Mouse (Mus musculus) forebrain, embryonic 12.5 days (tissue): Measurements from ENCODE around the gene Mcoln1. TPM values are rescaled to one million over a fixed set of nuclear protein-coding genes. Genes with fewer than 3 reads are reported as not detected.

Experiments used
- ATAC-seq: fragments of 200-750 bp; cut with Nextera tagmentation; 2 replicates; pipeline ENCODE4 v1.8.0; 2017; ENCODE audit warnings: moderate TSS enrichment; ENCODE audit not compliant: low FRiP score
- H3K27ac ChIP-seq: fragments of 300-500 bp; sonication (generic); 2 replicates; pipeline ENCODE4 v1.5.1; 2016; ENCODE audit warnings: mild to moderate bottlenecking
- H3K27me3 ChIP-seq: fragments of 300-500 bp; sonication (generic); 2 replicates; pipeline ENCODE4 v1.6.1; 2016; ENCODE audit warnings: mild to moderate bottlenecking
- H3K36me3 ChIP-seq: fragments of 300-500 bp; sonication (generic); replicated peaks from 2 replicates; pipeline ENCODE4 v1.6.1; 2016; ENCODE audit warnings: mild to moderate bottlenecking
- H3K4me1 ChIP-seq: fragments of 300-500 bp; sonication (generic); 2 replicates; pipeline ENCODE4 v1.6.1; 2016
- H3K4me2 ChIP-seq: fragments of 300-500 bp; sonication (generic); 2 replicates; pipeline ENCODE4 v1.6.1; 2016; ENCODE audit warnings: mild to moderate bottlenecking, moderate library complexity
- H3K4me3 ChIP-seq: fragments of 300-500 bp; sonication (generic); replicated peaks from 2 replicates; pipeline ENCODE4 v1.5.1; 2016; ENCODE audit warnings: mild to moderate bottlenecking
- H3K9ac ChIP-seq: fragments of 300-500 bp; sonication (generic); 2 replicates; pipeline ENCODE4 v1.6.1; 2016; ENCODE audit warnings: mild to moderate bottlenecking
- H3K9me3 ChIP-seq: fragments of 300-500 bp; sonication (generic); 2 replicates; pipeline ENCODE4 v1.6.1; 2016
- WGBS: fragments of 180-500 bp; shearing (Covaris S2); methylation state at CpG from one replicate; pipeline ENCODE4 v1.1.7; 2016; 5-methylcytosine and 5-hydroxymethylcytosine counted together
- polyA plus RNA-seq: library from polyadenylated mRNA; unstranded; fragments of >200 nt; fragmentation: Nextera tagmentation; extraction: Ambion mirVana; gene quantifications from 2 replicates; pipeline ENCODE4 v1.2.1, GENCODE M21; 2016

Mcoln1 gene
- 68.5 and 72.4 TPM in 2 replicates for polyA plus RNA-seq

GRCm38 (mm10) chr8:3500235-3501090 lies at the start of gene Mcoln1:
Mcoln1 (plus strand) TSS chr8:3500457.
- peaks cover 28% of the 10 kb centered on the region for H3K36me3 ChIP-seq
- peaks cover 11% of the 10 kb centered on the region; the same call in 1 of the 2 replicates for H3K9me3 ChIP-seq
- H3K4me3 ChIP-seq: peak within 1 kb of the TSS; percentile 81
- WGBS: under 1% methylated on average over 70 of the region's 70 CpGs
- ATAC-seq: peak; percentile 92
- peak within 1 kb of the TSS; percentile 80 for H3K9ac ChIP-seq
- H3K4me2 ChIP-seq: peak within 1 kb of the TSS; percentile 78
- H3K27me3 ChIP-seq: no peaks in the 10 kb centered on the region
- peaks cover 28% of the 10 kb centered on the region for H3K4me1 ChIP-seq
- H3K27ac ChIP-seq: peak within 1 kb of the TSS; percentile 86

GRCm38 (mm10) chr8:3450670-3451069 lies 49.6 kb upstream of the Mcoln1 start:
- H3K27ac ChIP-seq: no peak overlapping the region
- peak; percentile 43 for ATAC-seq
- WGBS: 32% methylated on average over 5 of the region's 5 CpGs
- no peaks in the 10 kb centered on the region for H3K27me3 ChIP-seq
- no peak overlapping the region for H3K4me3 ChIP-seq
- H3K9ac ChIP-seq: no peak overlapping the region
- peaks cover 91% of the 10 kb centered on the region for H3K36me3 ChIP-seq
- H3K9me3 ChIP-seq: no peaks in the 10 kb centered on the region
- H3K4me1 ChIP-seq: no peaks in the 10 kb centered on the region
- H3K4me2 ChIP-seq: no peak overlapping the region

- 94% methylated on average over 25 of the region's 25 CpGs for WGBS
- Histone ChIP-seq H3K4me3 (no peak overlapping the region), H3K36me3 (peaks cover 96% of the 10 kb centered on the region), H3K27me3 (no peaks in the 10 kb centered on the region), H3K9ac (no peak overlapping the region), H3K4me1 (no peaks in the 10 kb centered on the region), H3K9me3 (no peaks in the 10 kb centered on the region), H3K4me2 (no peak overlapping the region), H3K27ac (no peak overlapping the region)
- ATAC-seq: no peak
Measured at GRCm38 (mm10) chr8:3451992-3452391, 48.3 kb upstream of the Mcoln1 start.

- H3K9me3 ChIP-seq: no peaks in the 10 kb centered on the region
- no peaks in the 10 kb centered on the region for H3K27me3 ChIP-seq
- H3K4me1 ChIP-seq: peaks cover 9% of the 10 kb centered on the region; the same call in 1 of the 2 replicates
- 86% methylated on average over 2 of the region's 2 CpGs for WGBS
- no peak overlapping the region for H3K9ac ChIP-seq
- ATAC-seq: no peak
- no peak overlapping the region for H3K4me3 ChIP-seq
- no peak overlapping the region for H3K4me2 ChIP-seq
- peaks cover 9% of the 10 kb centered on the region; the same call in 1 of the 2 replicates for H3K36me3 ChIP-seq
- no peak overlapping the region for H3K27ac ChIP-seq
Measured at GRCm38 (mm10) chr8:3463248-3463647, 37.0 kb upstream of the Mcoln1 start.

- Histone ChIP-seq H3K4me3 (no peak overlapping the region), H3K27ac (no peak overlapping the region), H3K36me3 (0 out of 2 replicates have a peak, but pooled peaks cover 6% of the 10 kb centered on the region), H3K4me1 (peaks cover 10% of the 10 kb centered on the region; the same call in 1 of the 2 replicates), H3K27me3 (no peaks in the 10 kb centered on the region), H3K4me2 (no peak overlapping the region), H3K9ac (no peak overlapping the region), H3K9me3 (no peaks in the 10 kb centered on the region)
- no peak for ATAC-seq
- WGBS: 53% methylated on average over 5 of the region's 5 CpGs
Measured at GRCm38 (mm10) chr8:3464309-3464708, 35.9 kb upstream of the Mcoln1 start.

- Histone ChIP-seq H3K4me1 (peaks cover 10% of the 10 kb centered on the region; the same call in 1 of the 2 replicates), H3K4me2 (peak within 1 kb of the TSS; percentile 62), H3K9me3 (no peaks in the 10 kb centered on the region), H3K9ac (peak within 1 kb of the TSS; percentile 70), H3K4me3 (peak within 1 kb of the TSS; percentile 43), H3K36me3 (no peaks in the 10 kb centered on the region), H3K27ac (peak within 1 kb of the TSS; percentile 78), H3K27me3 (no peaks in the 10 kb centered on the region)
- ATAC-seq: peak; percentile 93
- WGBS: 8% methylated on average over 32 of the region's 32 CpGs
Measured at GRCm38 (mm10) chr8:3467006-3467885, 33.0 kb upstream of the Mcoln1 start, which contains the start of gene Pex11g. Pex11g (minus strand) TSS chr8:3467680.

- Histone ChIP-seq H3K36me3 (no peaks in the 10 kb centered on the region), H3K27me3 (no peaks in the 10 kb centered on the region), H3K9ac (peak overlapping the region; percentile 70), H3K9me3 (no peaks in the 10 kb centered on the region), H3K4me3 (peak overlapping the region; percentile 43), H3K4me1 (peaks cover 10% of the 10 kb centered on the region; the same call in 1 of the 2 replicates), H3K4me2 (peak overlapping the region; percentile 62), H3K27ac (peak overlapping the region; percentile 78)
- WGBS: 48% methylated on average over 9 of the region's 9 CpGs
- peak; percentile 14; the same call in 1 of the 2 replicates for ATAC-seq
Measured at GRCm38 (mm10) chr8:3467886-3468545, 32.2 kb upstream of the Mcoln1 start.

- Histone ChIP-seq H3K4me2 (no peak overlapping the region), H3K4me3 (no peak overlapping the region), H3K9ac (no peak overlapping the region), H3K9me3 (no peaks in the 10 kb centered on the region), H3K27ac (no peak overlapping the region), H3K27me3 (no peaks in the 10 kb centered on the region), H3K36me3 (no peaks in the 10 kb centered on the region), H3K4me1 (peaks cover 10% of the 10 kb centered on the region; the same call in 1 of the 2 replicates)
- ATAC-seq: no peak
- 90% methylated on average over 1 of the region's 1 CpGs for WGBS
Measured at GRCm38 (mm10) chr8:3468838-3469237, 31.4 kb upstream of the Mcoln1 start.

GRCm38 (mm10) chr8:3470562-3470961 lies 29.7 kb upstream of the Mcoln1 start, which contains the start of gene Tex45:
Tex45 (plus strand) TSS chr8:3470862.
- no peak for ATAC-seq
- H3K9me3 ChIP-seq: no peaks in the 10 kb centered on the region

GRCm38 (mm10) chr8:3475715-3476429 lies 24.4 kb upstream of the Mcoln1 start:
- H3K4me2 ChIP-seq: peak overlapping the region; percentile 42
- no peaks in the 10 kb centered on the region for H3K9me3 ChIP-seq
- no peak overlapping the region for H3K27ac ChIP-seq
- peak overlapping the region; percentile 22 for H3K4me3 ChIP-seq
- no peaks in the 10 kb centered on the region for H3K4me1 ChIP-seq
- H3K9ac ChIP-seq: no peak overlapping the region
- peak; percentile 20; the same call in 1 of the 2 replicates for ATAC-seq
- peaks cover 20% of the 10 kb centered on the region for H3K27me3 ChIP-seq
- H3K36me3 ChIP-seq: no peaks in the 10 kb centered on the region
- WGBS: 26% methylated on average over 37 of the region's 37 CpGs

More at GRCm38 (mm10) chr8:3470562-3470961, 29.7 kb upstream of the Mcoln1 start, which contains the start of gene Tex45:
- Histone ChIP-seq H3K4me1 (peaks cover 10% of the 10 kb centered on the region; the same call in 1 of the 2 replicates), H3K9ac (no peak within 1 kb of the TSS), H3K4me3 (no peak within 1 kb of the TSS), H3K4me2 (no peak within 1 kb of the TSS), H3K27me3 (peaks cover 5% of the 10 kb centered on the region), H3K27ac (no peak within 1 kb of the TSS), H3K36me3 (no peaks in the 10 kb centered on the region)

GRCm38 (mm10) chr8:3480221-3480785 lies 20.0 kb upstream of the Mcoln1 start:
- Histone ChIP-seq H3K4me2 (no peak overlapping the region), H3K4me1 (no peaks in the 10 kb centered on the region), H3K27ac (no peak overlapping the region), H3K27me3 (peaks cover 18% of the 10 kb centered on the region), H3K36me3 (no peaks in the 10 kb centered on the region), H3K4me3 (no peak overlapping the region), H3K9ac (no peak overlapping the region), H3K9me3 (no peaks in the 10 kb centered on the region)
- WGBS: 81% methylated on average over 4 of the region's 4 CpGs
- ATAC-seq: no peak
